Comparison of ENCODE assay signal across 8 mouse cellular contexts in the genomic region with DNA sequence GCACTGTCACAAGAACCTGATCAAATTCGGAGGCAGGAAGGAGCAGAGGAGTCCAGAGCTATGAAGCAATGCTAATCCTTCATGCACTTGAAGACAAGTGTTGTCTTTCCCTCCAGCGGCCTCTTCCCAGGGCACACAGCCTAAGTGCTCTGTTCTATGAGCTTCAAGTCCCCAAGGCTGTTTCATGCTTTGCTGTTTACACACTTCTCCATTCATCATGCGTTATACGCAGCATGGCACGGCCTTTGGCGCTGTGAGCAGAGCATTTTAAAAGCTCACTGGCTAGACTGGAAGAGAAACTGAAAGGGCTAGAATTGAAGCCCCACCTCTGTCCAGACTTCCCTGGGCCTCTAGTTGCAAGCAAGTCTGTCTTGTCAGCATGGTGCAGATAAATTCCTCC. TPM values are rescaled to one million over a fixed set of nuclear protein-coding genes. Genes with fewer than 3 reads are reported as not detected.
DNase-seq lines count a peak whose midpoint lies in the region; ATAC-seq lines count a peak whose summit lies in the region.

No protein-coding gene starts in this region.

- peak; percentile 33 to 52 for DNase-seq in urinary bladder, adult 18-20 months (ENCODE audit: low spot score in 2 of 2)
- no peak for DNase-seq in urinary bladder, postnatal 25 days (ENCODE audit: low spot score)
- DNase-seq in heart, adult 8-10 months (ENCODE audit: low spot score): peak; percentile 59
- DNase-seq in kidney, postnatal 10 days: peak; percentile 38
- DNase-seq in naive thymus-derived CD4-positive, alpha-beta T cell, adult 2 months (ENCODE audit: low read depth): peak; percentile 48
- no peak for DNase-seq in embryo, embryonic 11 days
- no peak for DNase-seq in frontal cortex, postnatal 10 days (ENCODE audit: low spot score in 2 of 2)

- no peak for ATAC-seq in cerebellum, adult (ENCODE audit: insufficient number of reproducible peaks, low FRiP score, low TSS enrichment)

RNA-seq across cellular contexts. Expression of gene Maml2, which starts 6.2 kb away (rescaled TPM):
- 1 to 10 TPM; 5.0 to 6.1 (median 5.2) TPM for total RNA-seq in heart, adult 8-10 months (2022)

RNA-seq across cellular contexts. Expression of gene Ccdc82, which starts 57.2 kb away (rescaled TPM):
- total RNA-seq in heart, adult 8-10 months (2022): 10 to 100 TPM in 1 of 4 experiments, 1 to 10 TPM in 3; 7.3 to 10.8 (median 8.6) TPM

RNA-seq across cellular contexts. Expression of gene Jrkl, which starts 58.3 kb away (rescaled TPM):
- total RNA-seq in heart, adult 8-10 months (2022): 1 to 10 TPM; 4.1 to 5.8 (median 5.1) TPM

Comparison
In these comparisons a context has a peak if more than half of its experiments do, and no peak if none do; other contexts are left out.
1. DNase-seq: peak in urinary bladder, adult 18-20 months (2 of 2), heart, adult 8-10 months (single experiment), kidney, postnatal 10 days (single experiment) and naive thymus-derived CD4-positive, alpha-beta T cell, adult 2 months (single experiment); none in urinary bladder, postnatal 25 days (single experiment), embryo, embryonic 11 days (single experiment) and frontal cortex, postnatal 10 days (0 of 2).